Mouse (Mus musculus) frontal cortex, adult (tissue): ENCODE results near the gene Klc2.

ENCODE experiments used
- ATAC-seq: cut with Nextera tagmentation; 2 replicates; pipeline ENCODE4 v1.9.2; 2017; ENCODE audit warnings: mild to moderate bottlenecking, moderate library complexity, mixed read lengths; ENCODE audit not compliant: low TSS enrichment

Klc2 gene

GRCm38 (mm10) chr19:5072389-5073019 is 45.9 kb downstream of the Klc2 start:
- ATAC-seq: no peak

GRCm38 (mm10) chr19:5071545-5072369 is 46.6 kb downstream of the Klc2 start:
- no peak for ATAC-seq

- no peak for ATAC-seq
Observed at GRCm38 (mm10) chr19:5071077-5071476, 47.3 kb downstream of the Klc2 start.

- ATAC-seq: no peak
Observed at GRCm38 (mm10) chr19:5069978-5070377, 48.4 kb downstream of the Klc2 start.

GRCm38 (mm10) chr19:5069486-5069885 is 48.9 kb downstream of the Klc2 start:
- no peak for ATAC-seq

GRCm38 (mm10) chr19:5068570-5069234 is 49.7 kb downstream of the Klc2 start:
- no peak for ATAC-seq

- ATAC-seq: no peak
Observed at GRCm38 (mm10) chr19:5067867-5068569, 50.3 kb downstream of the Klc2 start, which contains the start of gene Cd248. TSS of gene Cd248 (plus strand) at chr19:5068078.

- ATAC-seq: no peak
Observed at GRCm38 (mm10) chr19:5067040-5067799, 51.1 kb downstream of the Klc2 start.

- no peak for ATAC-seq
Observed at GRCm38 (mm10) chr19:5065104-5065503, 53.3 kb downstream of the Klc2 start.

- ATAC-seq: no peak
Observed at GRCm38 (mm10) chr19:5062446-5062845, 55.9 kb downstream of the Klc2 start.

- no peak for ATAC-seq
Observed at GRCm38 (mm10) chr19:5062041-5062440, 56.3 kb downstream of the Klc2 start.

GRCm38 (mm10) chr19:5060365-5061330 is 57.7 kb downstream of the Klc2 start:
- no peak for ATAC-seq

- peak; percentile 45; the same call in 1 of the 2 replicates for ATAC-seq
Observed at GRCm38 (mm10) chr19:5058801-5059771, 59.3 kb downstream of the Klc2 start.

- no peak for ATAC-seq
Observed at GRCm38 (mm10) chr19:5057876-5058775, 60.2 kb downstream of the Klc2 start.
